In the genomic region with DNA sequence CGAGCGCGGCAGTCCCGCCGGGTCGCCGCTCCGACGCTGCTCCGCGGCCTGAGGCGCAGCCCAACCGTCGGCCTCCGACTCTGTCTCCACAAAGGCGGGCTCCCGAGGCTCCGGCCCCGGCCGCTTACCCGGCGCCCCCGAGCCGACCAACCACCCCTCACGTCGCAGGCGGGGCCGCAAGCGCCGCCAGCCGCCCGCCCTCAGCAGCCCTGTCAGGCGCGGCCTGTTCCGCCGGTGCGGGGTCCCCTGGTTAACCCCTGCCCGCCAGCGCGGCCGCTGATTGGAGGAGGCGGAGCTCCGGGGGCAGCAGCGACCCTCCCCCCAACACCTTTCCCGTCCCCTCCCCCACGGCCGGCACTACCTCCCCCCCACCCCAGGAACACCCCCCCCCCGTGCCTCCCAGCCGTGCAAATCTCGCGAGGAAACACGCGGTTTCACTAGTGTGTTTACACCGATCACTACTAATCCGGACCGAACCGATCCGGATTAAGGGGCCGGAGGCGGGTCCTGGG, we compare ENCODE assay signal across 8 mouse cellular contexts. TPM values are rescaled to one million over a fixed set of nuclear protein-coding genes. Genes with fewer than 3 reads are reported as not detected.
DNase-seq lines count a peak whose midpoint lies in the region; ATAC-seq and TF ChIP-seq lines count a peak whose summit lies in the region.

No protein-coding gene starts in this region.

- no peaks in the 10 kb centered on the region for H3K9me3 ChIP-seq in erythroblast, embryonic 14.5 days (ENCODE audit: control insufficient read depth, low read length)
- no peaks in the 10 kb centered on the region for H3K9me3 ChIP-seq in heart, embryonic 13.5 days
- H3K9me3 ChIP-seq in liver, embryonic 12.5 days (replicated peaks): no peaks in the 10 kb centered on the region
- no peaks in the 10 kb centered on the region for H3K9me3 ChIP-seq in stomach, embryonic 15.5 days

- peak overlapping the region; percentile 97 for H3K27ac ChIP-seq in heart, embryonic 13.5 days (replicated peaks)
- H3K27ac ChIP-seq in liver, embryonic 12.5 days: peak overlapping the region; percentile 96
- peak overlapping the region; percentile 98 for H3K27ac ChIP-seq in stomach, embryonic 15.5 days

- WGBS in heart, embryonic 13.5 days: 1% methylated on average over 55 of the region's 60 CpGs
- under 1% methylated on average over 60 of the region's 60 CpGs for WGBS in liver, embryonic 12.5 days (ENCODE audit: insufficient replicate concordance)
- under 1% methylated on average over 51 of the region's 60 CpGs for WGBS in stomach, embryonic 15.5 days

- peak; percentile 97 for TF ChIP-seq POLR2A in brain, embryonic 14.5 days (IDR thresholded peaks at IDR 0.05; ENCODE audit: borderline replicate concordance, extremely low read depth, insufficient read depth, insufficient read length, poor library complexity, severe bottlenecking)

- H3K79me2 ChIP-seq in C2C12 (ENCODE audit: control insufficient read depth, insufficient read depth): peaks cover 66% of the 10 kb centered on the region

- peaks cover 43% of the 10 kb centered on the region for H3K79me3 ChIP-seq in C2C12 (ENCODE audit: low read depth)

- H3K9ac ChIP-seq in heart, embryonic 13.5 days: peak overlapping the region; percentile 99
- H3K9ac ChIP-seq in liver, embryonic 12.5 days: peak overlapping the region; percentile 99
- H3K9ac ChIP-seq in stomach, embryonic 15.5 days: peak overlapping the region; percentile 97

- peaks cover 31% of the 10 kb centered on the region for H3K36me3 ChIP-seq in C2C12 (ENCODE audit: control insufficient read depth, insufficient read depth)
- H3K36me3 ChIP-seq in erythroblast, embryonic 14.5 days (ENCODE audit: control insufficient read depth): peaks cover 60% of the 10 kb centered on the region
- peaks cover 39% of the 10 kb centered on the region for H3K36me3 ChIP-seq in heart, embryonic 13.5 days
- H3K36me3 ChIP-seq in liver, embryonic 12.5 days: peaks cover 46% of the 10 kb centered on the region
- H3K36me3 ChIP-seq in stomach, embryonic 15.5 days: peaks cover 10% of the 10 kb centered on the region

- no peak for TF ChIP-seq CTCF in C2C12 (IDR thresholded peaks at IDR 0.05; ENCODE audit: control insufficient read depth, insufficient read depth, insufficient read length)
- TF ChIP-seq CTCF in brain, embryonic 14.5 days (IDR thresholded peaks at IDR 0.05; ENCODE audit: borderline replicate concordance, extremely low read depth, insufficient read depth, insufficient read length): no peak

- peak overlapping the region; percentile 94 for H3K4me3 ChIP-seq in C2C12 (ENCODE audit: insufficient read depth, poor library complexity, severe bottlenecking)
- H3K4me3 ChIP-seq in erythroblast, embryonic 14.5 days (replicated peaks): peak overlapping the region; percentile 86
- peak overlapping the region; percentile 97 for H3K4me3 ChIP-seq in heart, embryonic 13.5 days
- H3K4me3 ChIP-seq in liver, embryonic 12.5 days: peak overlapping the region; percentile 95
- H3K4me3 ChIP-seq in stomach, embryonic 15.5 days (replicated peaks): peak overlapping the region; percentile 96

- peak; percentile 97 for DNase-seq in brain, embryonic 14.5 days (ENCODE audit: low read depth)
- peak; percentile 98 for DNase-seq in kidney, postnatal 10 days
- DNase-seq in natural killer cell, adult 2 months (ENCODE audit: low spot score in 2 of 2): peak; percentile 85 to 87

- H3K27me3 ChIP-seq in C2C12 (ENCODE audit: control insufficient read depth, insufficient read depth, insufficient read length): no peaks in the 10 kb centered on the region
- no peaks in the 10 kb centered on the region for H3K27me3 ChIP-seq in erythroblast, embryonic 14.5 days (ENCODE audit: control insufficient read depth)
- H3K27me3 ChIP-seq in heart, embryonic 13.5 days (replicated peaks): no peaks in the 10 kb centered on the region
- H3K27me3 ChIP-seq in liver, embryonic 12.5 days (replicated peaks): no peaks in the 10 kb centered on the region
- H3K27me3 ChIP-seq in stomach, embryonic 15.5 days (replicated peaks): no peaks in the 10 kb centered on the region

- H3ac ChIP-seq in C2C12 (ENCODE audit: control insufficient read depth, insufficient read length, low read depth): peak overlapping the region; percentile 81

- H3K4me1 ChIP-seq in erythroblast, embryonic 14.5 days (ENCODE audit: control insufficient read depth): peaks cover 53% of the 10 kb centered on the region
- H3K4me1 ChIP-seq in heart, embryonic 13.5 days: peaks cover 33% of the 10 kb centered on the region
- peaks cover 47% of the 10 kb centered on the region for H3K4me1 ChIP-seq in liver, embryonic 12.5 days
- peaks cover 6% of the 10 kb centered on the region for H3K4me1 ChIP-seq in stomach, embryonic 15.5 days

- peak overlapping the region; percentile 74 for H3K4me2 ChIP-seq in heart, embryonic 13.5 days
- H3K4me2 ChIP-seq in liver, embryonic 12.5 days: peak overlapping the region; percentile 79
- H3K4me2 ChIP-seq in stomach, embryonic 15.5 days: peak overlapping the region; percentile 72

- peak; percentile 95 for ATAC-seq in heart, embryonic 13.5 days (ENCODE audit: extremely low read depth, insufficient number of reproducible peaks, low FRiP score, low TSS enrichment)
- peak; percentile 94 for ATAC-seq in liver, embryonic 12.5 days
- peak; percentile 98 for ATAC-seq in stomach, embryonic 15.5 days (ENCODE audit: insufficient read depth, low FRiP score, low read depth)

TF ChIP-seq in C2C12, 6 proteins besides CTCF, POLR2A, EP300 and RAD21:
- no peak for TF ChIP-seq MYOG (IDR thresholded peaks at IDR 0.05; ENCODE audit: control insufficient read depth, extremely low read depth, insufficient read length)
- TF ChIP-seq FOSL1 (IDR thresholded peaks at IDR 0.05; ENCODE audit: insufficient read depth, low read length, poor library complexity, severe bottlenecking): no peak
- no peak for TF ChIP-seq CEBPB (IDR thresholded peaks at IDR 0.05; ENCODE audit: low read depth)
TF ChIP-seq in C2C12: peak in this region for 0.

RNA-seq across cellular contexts. Expression of gene Tlk2, which starts 2.6 kb away (rescaled TPM):
- polyA plus RNA-seq in C2C12 (2012; fragmentation: generic; extraction: Trizol): 16.9 TPM
- polyA plus RNA-seq in brain, embryonic 14.5 days (2012; rRNA removed): 50.6 and 53.9 TPM in 2 replicates
- 0.56 and 0.91 TPM in 2 replicates for polyA plus RNA-seq in erythroblast, embryonic 14.5 days (2012)
- polyA plus RNA-seq in heart, embryonic 13.5 days (2015; fragmentation: Nextera tagmentation; extraction: Ambion mirVana): 12.2 and 13.2 TPM in 2 replicates
- polyA plus RNA-seq in liver, embryonic 12.5 days (2016; fragmentation: Nextera tagmentation; extraction: Ambion mirVana): 15.9 and 16.0 TPM in 2 replicates
- 15.1 and 17.4 TPM in 2 replicates for polyA plus RNA-seq in stomach, embryonic 15.5 days (2015; fragmentation: Nextera tagmentation; extraction: Ambion mirVana)

RNA-seq across cellular contexts. Expression of gene Gm10842, which starts 34.5 kb away (rescaled TPM):
- not detected for polyA plus RNA-seq in C2C12 (2012; fragmentation: generic; extraction: Trizol)
- polyA plus RNA-seq in brain, embryonic 14.5 days (2012; rRNA removed): not detected in 2 replicates
- not detected in 2 replicates for polyA plus RNA-seq in erythroblast, embryonic 14.5 days (2012)
- polyA plus RNA-seq in heart, embryonic 13.5 days (2015; fragmentation: Nextera tagmentation; extraction: Ambion mirVana): not detected in 2 replicates
- polyA plus RNA-seq in liver, embryonic 12.5 days (2016; fragmentation: Nextera tagmentation; extraction: Ambion mirVana): not detected in 2 replicates
- polyA plus RNA-seq in stomach, embryonic 15.5 days (2015; fragmentation: Nextera tagmentation; extraction: Ambion mirVana): not detected in 2 replicates

RNA-seq across cellular contexts. Expression of gene Mettl2, which starts 55.0 kb away (rescaled TPM):
- 18.5 TPM for polyA plus RNA-seq in C2C12 (2012; fragmentation: generic; extraction: Trizol)
- 31.7 and 39.4 TPM in 2 replicates for polyA plus RNA-seq in brain, embryonic 14.5 days (2012; rRNA removed)
- polyA plus RNA-seq in erythroblast, embryonic 14.5 days (2012): 0.31 and 0.35 TPM in 2 replicates
- 26.8 and 29.7 TPM in 2 replicates for polyA plus RNA-seq in heart, embryonic 13.5 days (2015; fragmentation: Nextera tagmentation; extraction: Ambion mirVana)
- polyA plus RNA-seq in liver, embryonic 12.5 days (2016; fragmentation: Nextera tagmentation; extraction: Ambion mirVana): 34.3 and 35.1 TPM in 2 replicates
- 36.1 and 40.1 TPM in 2 replicates for polyA plus RNA-seq in stomach, embryonic 15.5 days (2015; fragmentation: Nextera tagmentation; extraction: Ambion mirVana)

Comparison
In these comparisons a context has a peak if more than half of its experiments do, and no peak if none do; other contexts are left out.
1. Peak in every context shown above with its lines: DNase-seq, ATAC-seq, H3K4me3 ChIP-seq and H3K27ac ChIP-seq.
2. RNA of gene Mettl2, which starts 55.0 kb away (polyA plus RNA-seq): 36.1 to 40.1 TPM in stomach, embryonic 15.5 days, 34.3 to 35.1 TPM in liver, embryonic 12.5 days, 31.7 to 39.4 TPM in brain, embryonic 14.5 days, 26.8 to 29.7 TPM in heart, embryonic 13.5 days and 18.5 TPM in C2C12 (single experiment); 0.31 to 0.35 TPM in erythroblast, embryonic 14.5 days; every median in the first group is over 10 times any median in the second.